Mouse (Mus musculus) stomach, postnatal 0 days (tissue): ENCODE measurements at regions not wholly inside any gene's neighbourhood (a gene's known extent, or its start where the extent isn't known, plus 50 kb on each side); places are given as distances from the start of the nearest gene placed in this dataset.

Experiments used
- CTCF ChIP-seq: IDR thresholded peaks from 2 replicates; pipeline ENCODE4 v1.5.1; 2016; ENCODE audit warnings: antibody characterized with exemption, low read depth, mild to moderate bottlenecking, moderate library complexity
- EP300 ChIP-seq: optimal IDR thresholded peaks from 2 replicates; pipeline ENCODE3; 2016; ENCODE audit warnings: antibody characterized with exemption

- TF ChIP-seq CTCF (no peak), EP300 (no peak)
These were observed 1023.5 kb downstream of the Adgrl2 start for GRCm38 (mm10) chr3:147966827-147967226.
